Mouse (Mus musculus) gastrocnemius, postnatal 10 days (tissue): ENCODE results near the gene Pax4. TPM values are rescaled to one million over a fixed set of nuclear protein-coding genes. Genes with fewer than 3 reads are reported as not detected.

ENCODE experiments used
- DNase-seq: peaks from one replicate; pipeline ENCODE4 v3.0.0; 2021; ENCODE audit warnings: mixed read lengths
- total RNA-seq, 2 experiments: library from RNA; stranded (reverse); gene quantifications; 2 replicates each; pipeline ENCODE4 v1.2.3; 2021

The Pax4 gene
- total RNA-seq, 2 experiments from 2014 or later, result not detected

- DNase-seq, result no peak
These were observed 52.2 kb downstream of the Pax4 start for GRCm38 (mm10) chr6:28396853-28397457.

GRCm38 (mm10) chr6:28396051-28396852 lies 52.9 kb downstream of the Pax4 start:
- DNase-seq, result no peak

Other genes with a start within 250 kb of the Pax4 start
- gene Zfp800, start 51.3 kb downstream of the Pax4 start, total RNA-seq, result 10 to 100 TPM in 1 of 2 experiments, 1 to 10 TPM in 1; 7.9 to 12.4 TPM
- gene Arf5, start 25.8 kb downstream of the Pax4 start, total RNA-seq, result 100 to 1,000 TPM; 116 to 124 TPM
- not detected for gene Fscn3, start 21.6 kb downstream of the Pax4 start, total RNA-seq
- gene Gcc1, start 21.0 kb downstream of the Pax4 start, total RNA-seq, result 1 to 10 TPM; 5.7 to 7.9 TPM
- gene Snd1, start 25.8 kb upstream of the Pax4 start, total RNA-seq, result 10 to 100 TPM; 56.2 to 65.2 TPM